Mouse (Mus musculus) layer of hippocampus, postnatal 36 days (tissue): ENCODE measurements at regions not wholly inside any gene's neighbourhood (a gene's known extent, or its start where the extent isn't known, plus 50 kb on each side); places are given as distances from the start of the nearest gene placed in this dataset.
A peak's percentile ranks its signal among the peaks of the same experiment; 100 is the strongest.

Experiments
- DNase-seq, 2 experiments: peaks; one replicate each; pipeline ENCODE4 v3.0.0; 2022

DNA sequence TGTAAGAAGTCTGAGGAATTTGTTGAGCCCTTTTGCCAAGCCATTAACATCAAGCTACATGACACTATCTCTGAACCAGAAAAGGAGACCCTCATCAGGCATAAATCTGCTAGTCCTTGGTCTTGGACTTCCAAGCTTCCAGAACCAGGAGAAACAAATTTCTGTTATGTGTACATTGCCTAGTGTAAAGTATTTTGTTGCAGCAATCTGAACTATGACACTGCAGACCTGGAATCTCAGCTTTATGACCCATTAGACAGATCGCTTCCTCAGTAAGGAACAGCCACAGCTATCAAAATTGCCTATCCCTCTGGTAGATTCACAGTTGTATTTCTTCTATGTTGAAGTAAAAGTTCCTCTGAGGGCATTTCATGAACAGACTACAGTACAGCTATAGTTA is 199.1 kb upstream of the Tmem161b start:
- DNase-seq: no peak

DNA sequence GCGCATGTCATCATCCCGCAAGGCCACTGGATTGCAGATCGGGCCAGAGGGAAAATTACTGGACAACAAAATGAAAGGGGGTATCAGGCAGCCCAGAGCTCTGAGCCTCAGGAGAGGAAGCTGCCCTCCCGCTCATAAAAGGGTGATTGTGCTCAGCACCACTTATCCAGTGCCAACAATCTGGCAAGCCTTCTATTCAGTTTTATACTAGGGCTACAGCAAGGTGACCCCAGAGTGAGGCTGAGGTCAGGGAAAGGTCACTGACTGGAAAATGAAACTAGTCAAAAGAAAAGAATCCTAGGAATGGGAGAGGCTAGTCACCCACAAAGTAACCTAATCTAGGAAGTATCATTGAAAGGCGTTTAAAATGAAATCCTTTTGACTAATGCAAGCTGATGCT is 198.5 kb upstream of the Tmem161b start:
- DNase-seq: no peak

DNA sequence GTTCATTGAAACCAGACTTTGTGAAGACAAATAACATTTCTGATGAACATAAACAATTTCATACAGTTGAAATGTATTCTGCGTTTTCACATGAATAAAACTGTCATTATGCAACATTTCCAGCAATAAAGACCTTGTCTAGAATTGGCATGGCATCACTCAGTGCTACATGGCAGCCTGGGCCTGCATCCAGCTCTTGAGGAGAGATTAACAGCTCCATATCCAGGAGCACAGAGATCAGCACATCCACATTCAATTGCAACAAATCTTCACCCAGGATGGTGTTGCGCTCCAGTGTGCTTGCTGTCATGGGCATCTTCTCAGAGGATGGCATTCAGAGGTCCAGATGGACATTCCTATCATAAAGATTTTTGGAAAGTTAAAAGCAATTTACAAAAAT is 196.7 kb upstream of the Tmem161b start:
- DNase-seq: no peak

DNA sequence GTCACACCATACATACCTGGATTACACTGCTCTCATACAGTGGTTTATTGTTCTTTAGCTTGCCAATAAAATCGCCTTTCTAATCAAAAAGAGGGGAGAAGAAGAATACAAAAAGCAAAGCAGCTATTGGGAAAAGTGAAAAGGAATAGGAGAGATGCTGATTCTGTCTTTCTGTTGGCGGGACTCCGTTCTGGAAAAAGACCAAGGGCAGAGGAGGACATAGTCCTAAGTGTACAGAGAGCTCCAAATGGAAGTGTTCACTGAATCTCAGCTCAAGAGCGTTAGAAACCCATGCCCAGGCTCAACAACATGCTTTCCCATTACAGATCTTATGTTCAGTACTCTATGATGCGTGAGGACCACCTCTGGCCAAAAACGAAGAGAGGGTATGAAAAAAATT is 174.4 kb upstream of the Tmem161b start:
- DNase-seq: no peak

DNA sequence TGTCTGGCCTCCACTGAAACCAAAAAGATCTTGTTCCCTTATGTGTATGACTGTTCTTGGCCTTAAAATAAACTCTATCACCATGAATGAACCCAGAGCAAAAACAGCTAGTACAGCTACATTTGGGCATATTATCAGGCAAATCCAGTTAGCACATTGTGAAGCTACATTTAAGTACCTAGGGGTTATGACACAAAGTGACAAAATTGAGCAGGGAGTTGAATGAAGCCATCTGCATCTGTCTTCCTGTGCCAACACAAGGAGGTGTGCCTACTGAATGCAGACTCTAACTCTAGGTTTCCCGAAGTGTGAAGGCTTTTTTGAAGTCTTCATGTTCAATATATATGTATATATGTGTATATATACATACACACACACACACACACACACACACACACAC is 169.9 kb upstream of the Tmem161b start:
- DNase-seq: no peak

DNA sequence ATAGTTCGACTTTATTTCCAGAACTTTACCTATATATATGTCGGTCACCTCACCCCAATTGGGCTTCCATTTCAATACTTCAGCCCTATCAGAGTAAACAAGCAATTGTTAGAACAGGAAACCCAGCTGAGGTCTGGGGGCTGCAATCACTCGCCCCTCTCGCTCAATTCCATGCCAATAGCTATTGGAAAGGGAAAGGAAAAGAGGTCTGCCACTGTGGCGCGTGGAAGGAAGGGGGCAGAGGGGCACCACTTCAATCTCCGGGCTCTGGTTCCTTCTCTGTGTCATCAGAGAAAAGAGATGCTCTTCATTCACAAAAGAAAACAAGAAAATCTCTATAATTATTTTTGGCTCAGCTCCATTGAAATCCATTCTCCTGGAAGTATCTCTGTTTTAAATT is 167.1 kb upstream of the Tmem161b start:
- peak in 1 of 2 experiments; percentile 32 for DNase-seq

DNA sequence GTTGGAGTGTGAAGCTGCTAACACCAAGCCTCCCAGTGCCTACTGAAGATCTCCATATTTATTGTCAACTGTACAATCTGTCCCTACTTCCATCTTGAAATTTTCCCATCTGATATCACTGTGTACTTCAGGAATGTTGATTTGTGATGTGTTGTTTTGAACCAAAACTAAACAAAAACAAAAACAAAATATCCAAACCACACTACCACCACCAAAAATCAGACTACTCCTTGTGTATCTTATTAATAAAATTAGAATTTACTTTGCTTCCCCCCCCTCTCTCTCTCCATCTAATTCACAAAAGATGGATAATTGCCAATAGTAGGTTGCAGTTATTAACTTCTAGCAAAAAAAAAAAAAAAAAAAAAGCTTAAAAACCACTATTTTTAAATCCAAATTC is 166.5 kb upstream of the Tmem161b start:
- no peak for DNase-seq

DNA sequence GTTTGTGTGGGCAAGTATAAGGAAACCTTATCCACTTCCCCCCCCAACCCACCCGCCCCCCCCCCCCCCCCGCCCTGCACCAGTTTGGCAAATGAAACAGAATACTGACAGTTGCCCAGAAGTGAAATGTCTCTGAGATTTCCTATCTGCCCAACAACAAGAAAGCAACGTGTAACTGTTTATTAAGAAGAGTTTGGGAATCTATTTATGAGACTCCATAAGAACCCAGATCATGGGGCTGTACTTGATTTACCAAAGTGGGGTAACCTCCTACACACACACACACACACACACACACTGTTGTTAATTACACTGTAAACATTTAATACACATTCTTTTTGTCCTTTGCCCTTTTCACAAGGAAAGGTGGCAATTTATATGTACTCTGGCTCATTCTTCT is 165.6 kb upstream of the Tmem161b start:
- DNase-seq: no peak

DNA sequence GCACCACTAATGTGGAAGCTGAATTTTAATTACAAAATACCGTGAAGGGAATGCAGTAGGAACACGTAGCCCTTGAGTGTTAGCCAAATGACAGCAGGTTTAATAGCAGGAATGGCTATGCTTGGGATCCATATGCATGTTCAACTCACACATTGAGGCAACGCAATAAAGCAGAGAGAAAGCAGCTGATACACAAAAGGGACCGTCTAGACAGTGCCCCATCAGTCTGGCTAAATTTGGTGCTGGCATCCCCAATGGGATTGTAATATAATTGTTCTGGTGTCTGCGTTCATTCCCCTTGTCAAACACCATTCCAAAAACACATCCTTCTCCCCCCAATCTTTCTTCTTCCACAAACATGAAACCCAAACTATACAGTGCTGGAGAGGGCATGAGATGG is 165.1 kb upstream of the Tmem161b start:
- peak in 1 of 2 experiments; percentile 27 for DNase-seq

DNA sequence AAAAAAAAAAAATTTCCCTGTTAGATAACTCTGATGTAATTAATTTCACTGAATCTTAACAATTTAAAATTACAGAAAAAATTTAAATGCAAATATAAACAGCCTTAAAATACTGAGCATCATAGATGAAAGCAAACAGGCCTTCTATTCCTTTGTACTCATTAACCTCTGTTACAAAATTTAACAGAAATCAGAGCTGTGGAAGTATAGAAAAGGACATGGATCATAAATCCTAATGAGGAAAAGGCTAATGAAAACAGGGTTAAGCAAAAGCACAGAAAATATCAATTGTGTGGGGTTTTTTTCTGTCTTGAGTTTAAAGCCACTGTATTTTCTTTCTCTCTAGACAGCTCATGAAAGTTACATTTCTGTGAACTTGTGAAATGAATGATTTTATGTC is 164.6 kb upstream of the Tmem161b start:
- no peak for DNase-seq

DNA sequence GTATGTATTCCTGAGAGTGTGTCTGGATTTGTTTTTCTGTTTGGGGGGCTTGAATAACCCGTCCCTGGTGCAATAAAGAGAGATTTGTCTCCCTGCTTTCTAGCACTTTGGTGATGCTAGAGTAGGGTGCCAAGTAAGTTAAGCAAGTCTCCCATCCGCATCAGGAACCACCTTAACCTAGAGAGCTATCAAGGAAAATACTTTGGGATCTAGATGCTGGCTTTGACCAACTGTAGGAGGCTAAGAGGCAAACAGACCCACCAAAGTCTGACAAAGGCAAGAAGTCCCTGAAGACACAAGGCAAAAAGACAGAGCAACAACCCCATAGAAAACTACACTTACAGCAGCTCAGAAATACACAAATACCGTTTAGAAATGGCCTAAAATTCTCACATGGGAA is 163.8 kb upstream of the Tmem161b start:
- DNase-seq: peak in 1 of 2 experiments; percentile 21

DNA sequence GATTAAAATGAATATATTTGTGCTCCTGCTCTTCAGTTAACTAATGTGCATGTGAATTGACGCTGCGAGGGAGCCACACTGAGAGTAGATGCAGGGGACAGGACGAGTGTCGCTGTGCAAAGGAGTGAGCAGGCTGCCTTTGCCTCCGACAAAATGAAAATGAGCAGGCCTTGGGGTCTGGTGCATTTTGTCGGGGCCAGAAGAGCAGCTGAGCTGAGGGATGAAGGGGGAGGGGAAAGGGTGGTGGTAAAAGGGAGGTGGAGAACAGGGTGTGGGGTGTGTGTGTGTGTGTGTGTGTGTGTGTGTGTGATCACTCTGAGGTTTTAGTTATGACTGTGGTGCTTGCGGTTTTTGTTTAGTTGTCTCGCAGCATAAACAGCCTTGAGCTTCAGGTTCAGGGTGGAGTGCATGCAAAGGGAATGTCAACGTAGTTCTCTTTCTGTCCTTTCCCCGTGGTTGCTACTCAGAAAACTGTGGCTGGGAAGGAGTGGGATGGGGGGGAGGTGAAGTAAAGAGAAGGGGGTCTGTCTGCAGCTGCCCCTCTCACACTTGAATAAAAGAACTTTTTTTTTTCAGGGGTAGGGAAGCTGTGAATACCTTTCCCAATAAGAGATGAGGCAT is 163.0 kb upstream of the Tmem161b start:
- peak in 1 of 2 experiments; percentile 70 for DNase-seq

DNA sequence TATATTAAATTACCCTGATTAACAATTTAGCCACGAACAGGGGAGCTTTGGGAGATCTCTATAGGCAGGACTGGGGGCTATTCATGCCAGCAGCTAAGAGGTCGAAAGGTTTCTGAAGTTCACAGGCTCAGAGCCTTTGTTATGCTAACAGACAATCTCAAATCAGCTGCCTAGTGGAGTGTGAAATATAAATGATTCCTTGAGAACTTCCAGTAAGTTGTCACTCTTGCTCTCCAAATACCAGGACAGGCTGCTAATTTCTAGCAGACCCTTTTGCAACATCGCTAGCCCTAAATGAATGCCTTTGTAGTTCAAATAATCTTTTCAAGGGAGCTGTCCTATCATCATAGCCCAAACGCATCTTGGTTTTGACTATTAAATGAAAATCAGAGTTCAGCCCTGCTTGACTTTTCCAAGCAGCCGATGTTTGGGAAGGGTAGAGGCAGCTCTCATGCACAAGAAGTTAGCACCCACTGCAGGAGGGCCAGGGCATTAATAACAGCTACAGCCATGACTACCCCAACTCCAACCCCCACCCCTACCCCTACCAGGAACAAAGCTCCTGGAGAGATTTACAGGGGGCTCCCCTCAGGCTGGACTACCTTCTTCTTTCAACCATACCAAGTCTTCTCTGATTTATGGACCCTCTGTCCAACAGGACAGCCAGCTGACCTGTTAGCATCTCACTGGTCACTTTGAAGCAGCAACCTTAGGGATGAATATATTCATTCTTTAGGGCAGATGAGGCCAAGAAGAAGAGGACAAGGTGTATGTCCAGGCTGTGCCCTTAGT is 162.2 kb upstream of the Tmem161b start:
- DNase-seq: peak in 1 of 2 experiments; percentile 24

DNA sequence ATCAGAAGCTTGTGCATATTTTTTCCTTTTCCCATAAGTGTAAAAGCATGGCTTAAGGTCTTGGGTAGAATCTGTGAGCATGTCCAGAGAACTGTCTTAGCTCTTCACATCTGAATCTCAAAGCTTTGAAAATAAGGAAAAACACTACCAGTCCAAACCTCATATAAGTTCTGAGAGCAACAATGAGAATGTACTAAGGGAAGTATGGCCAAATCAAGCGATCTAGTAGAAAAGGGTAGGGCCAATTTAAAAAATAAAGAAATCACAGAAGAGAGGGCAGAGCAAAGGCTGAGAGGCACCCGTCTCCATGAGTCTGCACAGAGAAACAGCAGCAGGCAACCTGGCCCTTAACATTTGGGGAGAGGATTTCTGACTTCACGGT is 161.7 kb upstream of the Tmem161b start:
- no peak for DNase-seq

DNA sequence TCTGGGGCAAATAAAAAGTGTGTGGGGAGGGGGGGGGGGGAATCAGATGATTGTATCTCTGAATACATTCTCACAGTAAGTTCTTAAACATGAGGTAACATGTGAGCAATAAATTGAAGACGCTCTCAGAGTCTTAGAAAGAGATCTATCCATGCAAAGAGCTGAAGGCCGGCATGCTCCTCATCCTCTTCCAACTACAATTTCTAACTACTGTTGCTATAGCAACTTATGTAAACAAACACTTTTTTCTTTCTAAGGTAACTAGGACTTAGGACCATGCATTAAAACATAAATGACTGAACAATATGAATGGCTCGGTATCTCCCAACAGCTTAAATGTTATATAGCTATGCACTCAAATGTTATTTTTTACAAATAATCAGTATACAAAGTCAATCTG is 161.2 kb upstream of the Tmem161b start:
- DNase-seq: no peak

DNA sequence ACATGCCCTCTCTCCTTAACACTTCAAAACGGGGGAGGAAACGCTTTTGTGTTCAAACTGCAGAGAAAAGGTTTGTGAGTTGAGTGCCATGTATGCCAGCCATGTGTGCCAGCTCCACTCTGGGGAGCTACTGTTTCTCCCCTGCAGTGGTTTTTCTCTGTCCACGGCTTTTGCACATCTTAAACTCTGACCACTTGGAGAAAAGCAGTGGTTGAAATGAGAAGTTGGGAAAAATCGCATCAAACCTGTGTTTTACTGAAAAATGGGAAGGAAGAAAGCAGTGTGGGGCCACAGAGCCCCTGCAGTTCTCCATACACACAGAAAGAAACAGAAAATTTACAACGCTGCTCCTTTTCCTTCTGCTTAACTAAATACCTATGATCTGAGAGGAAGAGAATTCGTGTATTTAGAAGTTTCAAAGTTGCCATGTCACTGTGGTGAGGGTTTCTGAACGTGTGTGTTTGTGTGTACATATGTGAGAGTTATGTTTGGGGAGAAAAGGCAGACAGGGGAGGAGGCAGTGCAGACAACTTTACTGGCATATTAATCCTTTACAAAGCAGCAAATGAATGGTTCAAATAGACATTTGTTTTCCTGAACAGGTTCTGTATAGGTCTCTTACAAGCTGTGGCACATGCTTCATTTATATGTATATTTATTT is 160.1 kb upstream of the Tmem161b start:
- DNase-seq: peak in 1 of 2 experiments; percentile 12

DNA sequence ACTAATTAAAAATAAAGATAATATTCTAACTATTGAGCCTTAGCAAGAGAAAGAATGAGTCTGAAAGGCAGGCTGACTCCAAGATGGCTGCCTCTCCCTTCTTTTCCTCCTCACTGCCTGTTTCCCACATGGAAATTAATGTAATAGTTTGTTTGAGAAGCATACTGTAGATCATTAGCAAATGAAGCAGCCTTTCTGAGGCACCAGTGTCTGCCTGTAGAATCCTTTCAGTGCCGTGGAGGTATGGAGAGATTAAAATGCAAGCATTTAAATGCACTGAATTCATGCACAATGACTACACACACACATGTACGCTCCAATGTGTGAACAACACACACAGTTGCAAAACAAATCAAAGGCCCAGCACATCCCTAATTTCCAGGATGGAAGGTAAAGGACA is 159.5 kb upstream of the Tmem161b start:
- peak in 1 of 2 experiments; percentile 15 for DNase-seq

DNA sequence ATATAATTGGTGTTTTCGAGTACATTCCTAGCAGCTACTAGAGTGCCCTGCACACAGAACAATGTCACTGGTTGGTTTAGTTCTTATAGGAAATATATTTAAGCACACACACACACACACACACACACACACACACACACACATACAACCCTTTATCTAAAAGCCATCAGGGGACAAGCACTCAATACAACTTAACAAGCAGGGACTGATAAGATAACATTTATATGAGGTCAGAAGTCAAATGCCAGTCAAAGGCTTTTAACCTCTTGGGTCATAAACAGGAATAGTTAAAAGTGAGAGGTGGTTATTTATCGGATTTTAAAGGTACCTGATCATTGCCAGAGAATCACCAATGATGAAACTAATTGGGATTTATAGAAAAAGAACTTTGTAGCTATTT is 158.7 kb upstream of the Tmem161b start:
- DNase-seq: no peak

DNA sequence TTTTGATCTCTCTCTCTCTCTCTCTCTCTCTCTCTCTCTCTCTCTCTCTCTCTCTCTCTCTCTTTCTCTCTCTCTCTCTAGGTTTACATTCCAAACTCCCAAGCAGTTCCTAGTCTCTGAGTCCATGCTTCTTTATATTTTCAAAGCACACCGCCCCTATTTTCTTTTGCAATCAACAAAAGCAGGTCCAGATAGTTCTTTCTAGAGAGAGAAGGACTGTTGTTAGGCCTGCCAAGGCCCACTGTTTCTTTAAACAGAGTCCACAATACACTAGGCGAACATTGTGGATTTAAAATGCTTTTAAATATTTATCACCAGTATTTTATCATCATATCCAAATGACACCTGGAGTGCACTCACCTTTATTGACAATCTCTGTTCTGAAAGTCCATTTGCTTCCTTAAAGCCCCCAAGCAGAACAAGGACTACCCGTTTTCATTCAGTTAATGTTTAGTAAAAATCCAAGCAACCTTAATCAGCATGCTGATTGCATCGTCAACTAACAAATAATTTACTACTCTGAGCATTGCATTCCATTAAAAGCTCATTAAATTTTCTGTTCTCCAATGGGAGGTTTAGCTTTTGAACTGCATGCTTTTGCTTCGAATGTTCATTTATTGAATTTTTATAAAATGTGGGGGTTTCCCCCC is 157.7 kb upstream of the Tmem161b start:
- no peak for DNase-seq

DNA sequence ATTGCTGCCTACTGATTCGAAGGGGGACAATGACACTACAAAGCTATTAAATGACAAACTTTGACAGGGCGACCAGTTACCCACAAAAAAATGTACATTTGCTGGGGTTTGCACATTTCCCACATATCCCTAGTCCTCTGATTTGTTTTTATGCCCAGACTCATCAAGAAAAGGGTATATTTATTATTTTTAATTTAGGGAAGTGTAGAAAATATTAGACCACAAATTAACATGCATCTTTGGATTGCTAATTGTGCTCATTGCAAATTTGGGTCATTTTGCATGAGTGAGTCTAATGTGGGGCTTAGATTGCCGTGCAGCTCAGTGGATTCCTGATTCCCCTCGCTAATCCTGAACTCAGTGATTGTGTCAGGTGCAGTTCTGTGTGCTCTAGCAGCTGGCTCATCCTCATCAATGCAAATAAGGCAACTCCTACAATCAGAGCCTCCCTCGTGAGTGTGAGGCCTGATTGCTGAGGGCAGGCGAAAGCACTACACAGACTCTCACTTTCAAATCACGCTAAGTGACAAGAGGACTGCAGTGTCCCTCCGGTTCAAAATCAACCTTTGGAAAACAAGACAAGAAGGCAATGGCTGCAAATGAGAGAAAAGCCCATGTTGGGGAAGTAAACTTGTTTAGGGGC is 156.7 kb upstream of the Tmem161b start:
- peak in 1 of 2 experiments; percentile 30 for DNase-seq

DNA sequence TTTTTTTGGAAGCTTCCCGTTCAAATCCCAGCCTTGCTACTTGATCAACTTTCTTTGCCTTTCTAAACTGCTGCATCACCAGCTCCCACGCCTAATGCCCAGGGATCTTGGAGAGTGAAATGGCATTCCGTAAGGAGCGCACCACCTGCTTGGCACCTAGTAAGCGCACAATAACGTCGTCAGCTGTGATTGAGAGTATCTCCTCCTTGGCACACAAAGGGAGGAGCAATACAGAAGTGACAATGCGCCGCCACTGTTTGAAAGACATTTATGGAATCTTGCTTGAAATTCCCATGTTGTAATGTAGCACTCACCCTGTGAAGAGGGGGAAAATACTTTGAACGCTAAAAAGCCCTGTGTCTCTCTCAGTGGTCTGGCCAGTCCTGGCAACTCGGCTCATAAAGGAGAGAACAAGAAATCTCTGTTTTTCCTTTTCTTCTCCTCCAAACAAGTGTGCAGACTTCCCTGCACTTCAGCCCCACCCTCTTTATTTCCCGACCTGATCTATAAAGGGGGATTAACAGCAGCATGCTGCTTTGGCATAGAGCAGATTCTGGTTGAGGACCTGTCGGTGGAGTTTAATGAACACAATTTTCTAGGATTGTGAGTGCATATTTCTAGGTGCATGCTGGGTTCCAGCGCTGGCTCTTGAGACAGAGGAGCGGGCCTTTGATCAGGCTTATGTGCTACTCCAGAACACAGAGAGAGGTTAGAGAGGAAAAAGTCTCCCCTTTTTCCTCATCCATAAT is 155.7 kb upstream of the Tmem161b start:
- DNase-seq: peak in 1 of 2 experiments; percentile 16
